Mouse (Mus musculus) right cerebral cortex, adult 2 months (tissue): ENCODE measurements around the gene Spaca7.
A peak's percentile ranks its signal among the peaks of the same experiment; 100 is the strongest.
"Not testable (repeated sequence)": the region's sequence is repeated elsewhere in the genome, so short reads cannot be mapped to it uniquely, and the experiment has no call there.

ENCODE experiments used
- DNase-seq, 2 experiments: peaks; one replicate each; pipeline ENCODE4 v3.0.0; 2021 to 2022; ENCODE audit warnings: low spot score in 2 of 2

Gene Spaca7

GRCm38 (mm10) chr8:12572814-12573534 is at the start of gene Spaca7:
Spaca7 (plus strand) TSS chr8:12573029.
- DNase-seq = no peak

GRCm38 (mm10) chr8:12524279-12524678 is 48.5 kb upstream of the Spaca7 start:
- DNase-seq = no peak

GRCm38 (mm10) chr8:12528659-12529058 is 44.2 kb upstream of the Spaca7 start:
- no peak for DNase-seq

GRCm38 (mm10) chr8:12535617-12536016 is 37.2 kb upstream of the Spaca7 start:
- peak; percentile 28 to 37 for DNase-seq

GRCm38 (mm10) chr8:12536306-12536705 is 36.5 kb upstream of the Spaca7 start:
- no peak for DNase-seq

- no peak for DNase-seq
Measured at GRCm38 (mm10) chr8:12545236-12545635, 27.6 kb upstream of the Spaca7 start.

- DNase-seq = no peak
Measured at GRCm38 (mm10) chr8:12545671-12546070, 27.2 kb upstream of the Spaca7 start.

- DNase-seq = no peak
Measured at GRCm38 (mm10) chr8:12547466-12548220, 25.2 kb upstream of the Spaca7 start.

GRCm38 (mm10) chr8:12548255-12548654 is 24.6 kb upstream of the Spaca7 start:
- DNase-seq = no peak

GRCm38 (mm10) chr8:12548680-12549079 is 24.1 kb upstream of the Spaca7 start:
- no peak for DNase-seq

- no peak for DNase-seq
Measured at GRCm38 (mm10) chr8:12555515-12556145, 17.2 kb upstream of the Spaca7 start.

GRCm38 (mm10) chr8:12558786-12559185 is 14.0 kb upstream of the Spaca7 start:
- DNase-seq = no peak

- peak; percentile 73 to 83 for DNase-seq
Measured at GRCm38 (mm10) chr8:12561403-12561960, 11.3 kb upstream of the Spaca7 start.

GRCm38 (mm10) chr8:12564307-12564706 is 8.5 kb upstream of the Spaca7 start:
- peak; percentile 63 to 69 for DNase-seq

GRCm38 (mm10) chr8:12565488-12565887 is 7.3 kb upstream of the Spaca7 start:
- DNase-seq = no peak

- DNase-seq = no peak
Measured at GRCm38 (mm10) chr8:12566509-12566908, 6.3 kb upstream of the Spaca7 start.

GRCm38 (mm10) chr8:12576003-12576402 is 3.2 kb downstream of the Spaca7 start:
- no peak for DNase-seq

- DNase-seq = no peak
Measured at GRCm38 (mm10) chr8:12576739-12577138, 3.9 kb downstream of the Spaca7 start.

- not testable (repeated sequence) for DNase-seq
Measured at GRCm38 (mm10) chr8:12579339-12579999, 6.6 kb downstream of the Spaca7 start.

- DNase-seq = no peak
Measured at GRCm38 (mm10) chr8:12583785-12584184, 11.0 kb downstream of the Spaca7 start.

GRCm38 (mm10) chr8:12607223-12607622 is 34.4 kb downstream of the Spaca7 start:
- peak; percentile 83 to 90 for DNase-seq

GRCm38 (mm10) chr8:12608810-12609209 is 36.0 kb downstream of the Spaca7 start:
- no peak for DNase-seq
